Mouse (Mus musculus) monocyte, adult 59 days (primary cell): ENCODE measurements around the gene Gfer. TPM values are rescaled to one million over a fixed set of nuclear protein-coding genes. Genes with fewer than 3 reads are reported as not detected.

ENCODE experiments used
- total RNA-seq, 2 experiments: library from RNA; stranded (reverse); gene quantifications; one replicate each; pipeline ENCODE4 v1.2.4; 2023

Gfer gene
- total RNA-seq: 10 to 100 TPM; 15.5 to 18.1 TPM

DNA sequence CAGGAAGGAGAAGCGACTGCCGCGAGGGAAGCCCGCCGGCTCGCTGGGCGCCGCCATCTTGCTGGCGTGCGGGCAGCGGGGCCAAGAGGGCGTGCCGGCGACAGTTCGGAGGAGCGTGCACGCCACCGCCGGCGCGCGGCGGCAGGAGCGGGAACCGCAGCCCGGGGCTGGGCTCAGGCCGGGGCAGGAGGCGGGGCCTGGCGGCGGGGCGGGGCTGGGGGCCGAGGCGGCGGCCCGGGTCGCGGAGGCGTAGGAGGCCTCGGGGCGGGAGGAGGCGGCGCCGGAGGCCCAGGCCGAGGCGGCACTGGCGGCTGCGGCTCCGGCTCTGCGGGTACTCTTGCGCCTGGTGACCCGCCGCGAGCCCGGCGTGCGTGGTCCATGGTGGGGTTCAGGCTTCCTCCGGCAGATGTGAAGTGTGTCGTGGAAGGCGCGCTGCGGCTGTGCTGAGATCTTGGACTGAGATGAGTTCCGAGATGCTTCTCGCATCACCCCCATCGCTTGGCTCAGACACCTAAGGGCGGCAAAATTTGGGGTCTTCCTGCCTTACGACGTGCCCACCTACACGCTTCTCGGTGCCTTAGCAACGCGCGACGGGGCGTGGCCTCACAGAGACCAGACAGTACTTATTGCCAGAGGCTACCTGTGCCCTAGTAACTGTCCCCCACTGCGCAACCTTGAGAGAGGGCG, at the start of gene Gfer, which contains the start of gene Noxo1:
Gene Gfer, minus strand, starts transcription at position 146 of the 687 bp plus-strand sequence.
Gene Noxo1, plus strand, starts transcription at position 224 of the 687 bp plus-strand sequence.

DNA sequence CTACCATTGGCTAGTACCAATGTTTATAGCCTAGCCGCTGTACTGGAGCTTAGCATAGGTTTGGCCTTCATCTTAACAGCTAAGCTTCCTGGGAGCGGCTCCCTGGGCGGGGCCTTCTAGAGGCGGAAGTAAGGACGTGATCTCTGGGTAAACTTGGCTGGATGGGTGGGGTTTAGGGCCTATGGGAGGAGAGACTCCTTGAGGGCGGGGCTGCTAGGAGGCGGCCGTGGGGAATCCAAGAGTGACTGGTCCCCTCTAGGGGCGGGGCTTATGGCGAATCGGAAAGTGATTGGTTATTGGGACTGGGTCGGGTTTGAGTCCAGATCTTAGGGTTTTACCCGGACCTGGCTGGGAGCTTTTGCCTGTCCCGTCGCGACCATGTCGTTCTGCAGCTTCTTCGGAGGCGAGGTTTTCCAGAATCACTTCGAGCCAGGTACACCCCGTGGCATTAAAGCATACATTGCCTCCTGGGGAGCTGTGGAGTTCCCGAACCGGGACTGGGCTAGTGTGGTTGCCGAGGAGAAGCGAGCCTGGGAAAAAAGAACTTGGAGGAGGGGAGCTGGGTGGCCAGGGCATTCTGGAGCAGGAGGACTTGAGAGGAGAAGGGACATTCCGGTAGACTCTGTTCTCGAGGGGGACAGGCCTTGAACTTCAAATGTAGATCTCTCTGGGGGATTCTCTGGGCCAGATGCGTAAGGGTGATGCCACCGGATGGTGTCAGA, 40.5 kb upstream of the Gfer start, which contains the start of gene Msrb1:
Gene Msrb1, plus strand, starts transcription at position 313 of the 722 bp plus-strand sequence.

DNA sequence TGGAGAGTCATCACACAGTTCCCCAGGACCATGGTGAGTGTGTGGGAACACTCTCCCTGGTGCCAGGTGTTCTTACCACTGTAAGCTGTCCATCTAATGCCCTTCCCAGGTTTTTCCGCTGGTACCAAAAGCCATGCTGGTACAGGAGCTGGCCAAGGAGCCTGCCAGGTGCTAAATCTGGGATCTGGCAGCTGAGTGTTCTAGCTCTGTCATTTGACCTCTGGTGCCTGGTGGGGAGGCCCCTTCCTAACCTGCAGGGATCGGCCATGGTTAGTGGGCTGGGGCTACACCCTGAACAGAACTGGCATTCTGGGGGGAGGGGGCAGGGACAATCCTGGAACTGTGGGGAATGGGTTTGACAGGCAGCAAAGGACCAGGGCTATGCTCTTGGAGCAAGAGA, 31.7 kb upstream of the Gfer start, which contains the start of gene Rpl3l:
Gene Rpl3l, plus strand, starts transcription at position 203 of the 400 bp plus-strand sequence.

DNA sequence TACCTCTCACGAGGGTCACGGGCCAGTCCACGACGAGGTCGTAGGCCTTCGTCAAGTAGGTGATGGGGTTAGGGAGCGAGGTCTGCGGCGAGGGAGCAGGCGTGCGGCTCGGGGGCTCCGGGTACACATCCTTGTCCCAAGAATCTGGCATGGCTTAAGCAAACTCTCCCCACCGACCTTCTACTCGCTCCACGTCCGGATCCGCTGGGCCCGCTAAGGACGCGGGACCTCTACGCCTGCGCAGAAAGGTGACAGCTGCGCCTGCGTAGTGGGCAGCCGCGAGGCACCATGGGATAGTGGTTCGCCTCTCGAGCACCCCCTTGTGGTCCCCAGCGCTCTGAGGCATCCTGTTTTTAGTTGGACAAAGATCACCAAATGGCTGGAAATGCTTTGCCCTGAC, 28.2 kb upstream of the Gfer start, which contains the start of gene Ndufb10:
Gene Ndufb10, minus strand, starts transcription at position 295 of the 400 bp plus-strand sequence.

DNA sequence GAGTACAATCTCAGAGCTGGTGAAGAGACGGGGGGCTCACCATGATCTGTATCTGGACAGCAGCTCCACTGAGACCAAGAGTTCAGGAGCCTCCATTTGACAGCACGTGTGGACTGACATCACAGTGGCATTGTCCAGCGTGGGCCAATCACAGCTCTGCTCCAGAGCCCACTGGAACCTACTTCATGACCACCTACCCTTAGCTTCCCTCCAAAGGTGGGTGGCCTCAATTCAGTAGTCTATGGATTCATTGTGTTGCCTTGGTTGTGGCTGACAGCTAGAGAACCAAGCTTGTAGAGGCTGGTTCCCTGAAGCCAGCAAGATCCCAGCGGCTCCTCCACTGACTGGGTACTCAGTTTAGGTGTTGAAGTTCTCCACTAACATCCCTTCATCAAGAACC, 22.0 kb upstream of the Gfer start, which contains the start of the genes Rnf151 and Rps2:
Gene Rnf151, minus strand, starts transcription at position 121 of the 400 bp plus-strand sequence.
Gene Rps2, plus strand, starts transcription at position 174 of the 400 bp plus-strand sequence.

DNA sequence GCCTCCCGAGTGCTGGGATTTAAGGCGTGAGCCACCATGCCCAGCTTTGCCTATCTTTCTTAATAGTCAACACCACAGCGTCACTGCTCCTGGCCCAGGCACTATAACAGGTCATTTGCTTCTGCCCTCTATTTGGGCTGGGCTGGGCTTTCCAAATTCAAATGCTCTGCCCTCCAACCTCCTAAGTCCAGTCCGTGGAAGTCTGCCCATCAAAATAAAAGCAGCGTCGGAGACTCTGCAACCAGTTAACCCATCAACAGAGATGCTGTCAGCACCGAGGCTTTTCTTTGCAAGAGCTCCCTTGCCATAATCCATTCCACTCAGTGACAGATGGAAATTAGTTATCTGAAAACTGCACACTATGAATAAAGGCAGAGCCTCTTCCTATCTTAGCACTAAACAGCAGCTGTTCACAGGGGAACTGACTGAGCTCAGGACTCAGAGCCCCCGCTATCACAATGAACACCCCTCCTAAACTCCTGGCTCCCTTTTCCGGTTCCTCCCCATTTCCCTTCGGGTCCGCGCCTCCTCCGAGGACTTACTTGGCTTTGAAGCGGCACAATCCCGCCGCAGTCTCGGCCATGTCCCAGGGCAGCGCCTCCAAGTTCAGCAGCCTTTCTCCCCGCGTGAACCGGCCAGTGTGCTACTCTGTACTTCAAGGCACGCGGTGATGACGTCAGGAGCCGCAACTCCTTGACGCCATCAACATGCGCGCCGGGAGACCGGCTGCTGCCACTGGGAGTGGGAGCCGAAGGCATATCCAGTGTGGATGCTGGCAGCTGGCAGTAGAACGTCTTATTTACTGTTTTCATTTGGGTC, 11.2 kb upstream of the Gfer start, which contains the start of gene Tbl3:
Gene Tbl3, minus strand, starts transcription at position 679 of the 819 bp plus-strand sequence.

DNA sequence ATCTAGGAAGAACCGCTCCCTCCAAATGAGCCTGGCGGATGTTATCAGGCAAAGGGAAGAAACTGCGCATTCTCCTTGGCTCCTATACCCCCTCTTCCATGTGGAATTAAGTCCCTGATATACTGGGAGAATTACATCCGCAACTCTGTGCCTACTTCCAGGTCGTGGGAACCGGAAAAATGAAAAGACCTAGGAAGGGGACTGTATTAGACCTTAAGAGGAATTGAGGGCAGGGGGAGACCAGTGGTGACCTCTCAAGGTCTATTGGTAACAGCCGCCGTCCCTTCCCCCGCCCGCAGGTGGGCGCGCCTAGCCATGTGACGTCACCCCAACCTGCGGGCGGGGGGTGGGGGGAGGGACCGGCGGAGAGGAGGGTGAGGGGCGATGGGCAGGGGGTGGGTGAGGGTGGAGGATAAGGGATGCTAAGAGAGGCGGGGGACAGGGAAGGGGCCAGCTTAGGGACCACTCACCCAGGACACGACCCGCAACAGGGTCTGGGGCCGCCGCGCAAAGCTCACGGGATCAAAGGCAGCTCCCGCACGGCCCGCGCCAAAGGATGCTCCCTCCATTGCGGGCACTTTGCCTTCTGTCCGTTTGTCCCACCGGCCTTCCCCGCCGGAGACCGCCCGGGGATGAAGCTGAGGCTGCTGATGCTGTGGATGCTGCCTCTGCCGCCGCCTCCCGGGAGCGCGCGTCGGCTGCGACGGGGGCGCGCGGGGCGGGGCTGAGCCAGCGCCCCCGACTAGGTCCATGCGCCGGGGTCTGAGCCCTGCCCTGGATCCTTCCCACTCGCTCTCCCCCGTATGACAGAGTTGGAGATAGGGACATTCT, 6.5 kb downstream of the Gfer start, which contains the start of gene Syngr3:
Gene Syngr3, minus strand, starts transcription at position 705 of the 831 bp plus-strand sequence.

DNA sequence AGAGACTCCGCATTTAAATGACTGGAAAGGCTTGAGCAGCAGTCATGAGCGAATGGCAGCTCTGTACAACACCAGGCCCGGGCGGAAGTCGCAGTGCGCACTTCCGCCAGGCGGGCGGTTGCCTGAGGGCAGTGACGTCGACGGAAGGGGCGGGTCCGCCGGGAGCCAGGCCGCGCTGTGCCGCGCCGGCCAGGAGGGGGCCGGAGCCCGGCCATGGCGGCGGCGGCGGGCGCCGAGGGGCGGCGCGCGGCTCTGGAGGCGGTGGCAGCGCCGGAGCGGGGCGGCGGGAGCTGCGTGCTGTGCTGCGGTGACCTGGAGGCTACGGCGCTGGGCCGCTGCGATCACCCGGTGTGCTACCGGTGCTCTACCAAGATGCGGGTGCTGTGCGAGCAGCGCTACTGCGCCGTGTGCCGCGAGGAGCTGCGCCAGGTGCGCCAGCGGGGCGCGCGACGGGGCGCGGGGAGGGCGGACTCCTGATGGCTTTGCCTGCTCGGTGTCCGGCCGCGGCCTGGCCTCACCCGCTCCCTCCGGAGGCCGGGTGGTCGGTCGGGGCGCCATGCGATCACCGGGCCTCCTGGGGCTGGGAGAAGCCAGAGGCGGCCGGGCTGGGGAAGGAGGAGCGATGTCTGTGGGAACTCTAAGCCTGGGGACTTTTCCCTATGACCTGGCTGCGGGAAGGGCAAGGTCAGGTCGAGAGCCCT, 26.3 kb downstream of the Gfer start, which contains the start of gene Zfp598:
Gene Zfp598, plus strand, starts transcription at position 143 of the 701 bp plus-strand sequence.

DNA sequence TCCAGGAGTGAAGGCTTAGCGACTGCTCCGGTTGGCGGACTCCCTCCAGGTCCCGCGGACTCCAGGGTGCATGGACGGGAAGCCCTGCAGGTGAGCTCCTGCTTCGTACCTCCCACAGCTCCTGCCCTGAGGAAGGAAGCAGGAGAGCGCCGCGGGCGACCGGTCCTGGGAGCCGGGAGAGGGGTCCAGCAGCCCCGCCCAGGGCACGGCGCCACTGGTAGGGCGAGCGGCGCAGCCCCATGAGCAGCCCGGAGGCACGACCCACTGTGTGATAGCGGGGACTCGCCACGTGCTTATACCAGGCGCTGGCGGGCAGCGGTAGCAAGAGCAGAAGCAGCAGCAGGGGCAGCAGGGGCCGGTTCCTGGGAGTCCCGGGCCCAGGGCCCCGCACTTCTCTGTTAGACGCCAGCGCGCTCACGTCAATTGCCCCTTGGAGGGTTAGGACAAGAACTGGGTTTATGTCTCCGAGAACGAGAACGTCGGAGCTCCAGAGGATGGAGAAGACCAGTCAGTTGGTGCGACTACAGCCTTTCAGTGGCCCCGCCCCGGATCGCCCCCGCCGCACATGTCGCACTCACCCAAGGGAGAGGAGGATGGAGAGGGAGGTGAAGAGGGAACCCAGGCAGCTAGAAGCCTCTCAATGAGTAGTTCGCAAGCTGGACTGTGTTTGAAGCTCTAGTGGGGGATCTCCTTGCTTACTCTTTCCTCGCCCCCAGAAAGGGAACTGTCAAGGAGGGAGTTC, 37.8 kb downstream of the Gfer start, which contains the start of gene Npw:
Gene Npw, minus strand, starts transcription at position 441 of the 742 bp plus-strand sequence.

DNA sequence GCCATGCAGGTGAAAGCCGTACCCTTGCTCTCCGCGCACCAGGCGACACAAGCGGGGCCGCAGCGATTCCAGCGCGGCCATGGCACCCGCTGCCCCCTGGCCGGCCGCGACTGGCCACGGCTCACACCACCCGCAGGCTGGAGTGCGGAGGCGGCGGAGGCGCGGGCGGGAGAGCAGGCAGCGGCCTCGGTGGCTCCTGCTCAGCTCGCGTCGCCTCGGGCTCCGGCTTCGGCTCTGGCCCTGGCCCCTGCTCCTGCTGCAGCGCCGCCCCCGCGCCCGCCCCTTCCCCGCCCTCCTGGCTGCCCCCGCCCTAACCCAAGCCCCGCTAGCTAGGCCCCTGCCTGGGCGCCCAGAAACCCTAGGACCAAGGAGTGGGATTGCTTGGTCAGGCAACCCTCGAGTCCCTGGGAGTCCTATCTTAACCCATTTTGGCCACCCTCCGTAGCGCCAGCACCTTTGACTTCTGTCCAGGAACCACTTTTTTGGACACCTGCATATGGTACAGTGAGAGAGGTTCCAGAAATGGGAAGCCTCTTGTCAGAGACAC, 45.8 kb downstream of the Gfer start, which contains the start of gene Slc9a3r2:
Gene Slc9a3r2, minus strand, starts transcription at position 258 of the 547 bp plus-strand sequence.

Other genes starting within 250 kb of the Gfer start
- gene E4f1, start 225.8 kb downstream of the Gfer start, total RNA-seq: 10 to 100 TPM; 37.7 to 43.5 TPM
- 10 to 100 TPM; 14.8 to 18.7 TPM for gene Pgp, start 225.8 kb downstream of the Gfer start, total RNA-seq
- not detected for gene Bricd5, start 222.3 kb downstream of the Gfer start, total RNA-seq
- 10 to 100 TPM; 19.4 to 24.9 TPM for gene Mlst8, start 217.1 kb downstream of the Gfer start, total RNA-seq
- gene Caskin1, start 207.6 kb downstream of the Gfer start, total RNA-seq: not detected
- gene Traf7, start 168.2 kb downstream of the Gfer start, total RNA-seq: 100 to 1,000 TPM; 141 to 154 TPM
- gene Rab26, start 161.9 kb downstream of the Gfer start, total RNA-seq: 1 to 10 TPM in 1 of 2 experiments, under 1 TPM in 1; 0.58 to 1.6 TPM
- gene Pkd1, start 146.3 kb downstream of the Gfer start, total RNA-seq: 10 to 100 TPM; 41.4 to 46.0 TPM
- 10 to 100 TPM; 68.8 to 75.5 TPM for gene Tsc2, start 63.5 kb downstream of the Gfer start, total RNA-seq
- 1 to 10 TPM; 1.7 to 2.5 TPM for gene Nthl1, start 63.5 kb downstream of the Gfer start, total RNA-seq
- 1 to 10 TPM; 2.1 to 2.9 TPM for gene Slc9a3r2, start 45.8 kb downstream of the Gfer start, total RNA-seq
- gene Npw, start 37.7 kb downstream of the Gfer start, total RNA-seq: not detected
- gene Zfp598, start 26.5 kb downstream of the Gfer start, total RNA-seq: 10 to 100 TPM; 46.6 to 48.8 TPM
- gene Syngr3, start 6.2 kb downstream of the Gfer start, total RNA-seq: not detected
- gene Noxo1, start 78 bp upstream of the Gfer start, total RNA-seq: 1 to 10 TPM; 3.4 to 5.3 TPM
- 10 to 100 TPM; 16.1 to 22.1 TPM for gene Tbl3, start 11.5 kb upstream of the Gfer start, total RNA-seq
- gene Rnf151, start 21.9 kb upstream of the Gfer start, total RNA-seq: not detected
- 100 to 1,000 TPM; 714 to 754 TPM for gene Rps2, start 22.0 kb upstream of the Gfer start, total RNA-seq
- 100 to 1,000 TPM in 1 of 2 experiments, 10 to 100 TPM in 1; 70.4 to 102 TPM for gene Ndufb10, start 28.3 kb upstream of the Gfer start, total RNA-seq
- gene Rpl3l, start 31.7 kb upstream of the Gfer start, total RNA-seq: 1 to 10 TPM; 1.6 to 3.7 TPM
- 100 to 1,000 TPM; 740 to 885 TPM for gene Msrb1, start 40.5 kb upstream of the Gfer start, total RNA-seq
- gene Hs3st6, start 56.8 kb upstream of the Gfer start, total RNA-seq: not detected
- not detected for gene Meiob, start 108.1 kb upstream of the Gfer start, total RNA-seq
- gene Hagh, start 144.0 kb upstream of the Gfer start, total RNA-seq: 10 to 100 TPM; 46.8 to 63.2 TPM
- 1 to 10 TPM; 2.6 TPM for gene Fahd1, start 154.2 kb upstream of the Gfer start, total RNA-seq
- gene Igfals, start 169.8 kb upstream of the Gfer start, total RNA-seq: 1 to 10 TPM in 1 of 2 experiments, under 1 TPM in 1; 0.84 to 1.5 TPM
- gene Nubp2, start 190.2 kb upstream of the Gfer start, total RNA-seq: 10 to 100 TPM; 60.0 to 60.2 TPM
- 10 to 100 TPM; 26.4 to 26.5 TPM for gene Spsb3, start 190.5 kb upstream of the Gfer start, total RNA-seq
- gene Eme2, start 198.9 kb upstream of the Gfer start, total RNA-seq: 10 to 100 TPM; 23.1 to 23.8 TPM
- 10 to 100 TPM; 22.5 to 29.5 TPM for gene Mrps34, start 199.0 kb upstream of the Gfer start, total RNA-seq
- gene Nme3, start 200.3 kb upstream of the Gfer start, total RNA-seq: 10 to 100 TPM; 23.7 to 24.7 TPM
- 100 to 1,000 TPM; 122 to 126 TPM for gene Mapk8ip3, start 240.8 kb upstream of the Gfer start, total RNA-seq